Mouse (Mus musculus): ENCODE data around the gene 4933416C03Rik.
A peak's percentile ranks its signal among the peaks of the same experiment; 100 is the strongest.

The 4933416C03Rik gene

GRCm38 (mm10) chr10:116113867-116114474, at the start of gene 4933416C03Rik:
Gene 4933416C03Rik (minus strand): TSS chr10:116113917.
- no peak for DNase-seq

GRCm38 (mm10) chr10:116162338-116162737, 48.6 kb upstream of the 4933416C03Rik start:
- DNase-seq: no peak

- no peak for DNase-seq
Observed at GRCm38 (mm10) chr10:116156699-116157098, 43.0 kb upstream of the 4933416C03Rik start.

GRCm38 (mm10) chr10:116154707-116155106, 41.0 kb upstream of the 4933416C03Rik start:
- DNase-seq: no peak

GRCm38 (mm10) chr10:116146091-116146490, 32.4 kb upstream of the 4933416C03Rik start:
- DNase-seq: peak; percentile 47

GRCm38 (mm10) chr10:116143684-116144083, 30.0 kb upstream of the 4933416C03Rik start:
- no peak for DNase-seq

GRCm38 (mm10) chr10:116140226-116140625, 26.5 kb upstream of the 4933416C03Rik start:
- no peak for DNase-seq

GRCm38 (mm10) chr10:116135187-116135586, 21.5 kb upstream of the 4933416C03Rik start:
- no peak for DNase-seq

GRCm38 (mm10) chr10:116132233-116132632, 18.5 kb upstream of the 4933416C03Rik start:
- peak; percentile 21 for DNase-seq

GRCm38 (mm10) chr10:116131223-116131622, 17.5 kb upstream of the 4933416C03Rik start:
- DNase-seq: no peak

- no peak for DNase-seq
Observed at GRCm38 (mm10) chr10:116130401-116130800, 16.7 kb upstream of the 4933416C03Rik start.

GRCm38 (mm10) chr10:116125364-116125763, 11.6 kb upstream of the 4933416C03Rik start:
- no peak for DNase-seq

GRCm38 (mm10) chr10:116123808-116124207, 10.1 kb upstream of the 4933416C03Rik start:
- no peak for DNase-seq

GRCm38 (mm10) chr10:116121463-116121862, 7.7 kb upstream of the 4933416C03Rik start:
- no peak for DNase-seq

GRCm38 (mm10) chr10:116117060-116117459, 3.3 kb upstream of the 4933416C03Rik start:
- DNase-seq: no peak

- DNase-seq: no peak
Observed at GRCm38 (mm10) chr10:116115881-116116677, 2.4 kb upstream of the 4933416C03Rik start.

GRCm38 (mm10) chr10:116112868-116113267, 849 bp downstream of the 4933416C03Rik start:
- DNase-seq: no peak

- no peak for DNase-seq
Observed at GRCm38 (mm10) chr10:116108730-116109129, 5.0 kb downstream of the 4933416C03Rik start.

GRCm38 (mm10) chr10:116108176-116108575, 5.5 kb downstream of the 4933416C03Rik start:
- DNase-seq: peak; percentile 27

- DNase-seq: no peak
Observed at GRCm38 (mm10) chr10:116098470-116098869, 15.2 kb downstream of the 4933416C03Rik start.

- no peak for DNase-seq
Observed at GRCm38 (mm10) chr10:116096466-116096865, 17.3 kb downstream of the 4933416C03Rik start.

GRCm38 (mm10) chr10:116083965-116084364, 29.8 kb downstream of the 4933416C03Rik start:
- DNase-seq: peak; percentile 39

GRCm38 (mm10) chr10:116080841-116081240, 32.9 kb downstream of the 4933416C03Rik start:
- no peak for DNase-seq

- DNase-seq: no peak
Observed at GRCm38 (mm10) chr10:116079396-116079795, 34.3 kb downstream of the 4933416C03Rik start.
